Mouse (Mus musculus) gastrocnemius, postnatal 36 days (tissue): ENCODE data around the gene Zwint. TPM values are rescaled to one million over a fixed set of nuclear protein-coding genes. Genes with fewer than 3 reads are reported as not detected.
A peak's percentile ranks its signal among the peaks of the same experiment; 100 is the strongest.

Experiments
- DNase-seq, 2 experiments: peaks; one replicate each; pipeline ENCODE4 v3.0.0; 2022
- intact Hi-C: fragments of 180-260 bp; cut with DNase I; formaldehyde crosslinking; loops from one replicate; pipeline ENCODE4 v1.15.1; 2025
- long read RNA-seq, 2 experiments: library from polyadenylated mRNA; stranded (forward); transcript quantifications; one replicate each; pipeline ENCODE4 v2.0.0; 2021
- total RNA-seq, 2 experiments: library from RNA; stranded (reverse); gene quantifications; 2 replicates each; pipeline ENCODE4 v1.2.3; 2021

Gene Zwint
- total RNA-seq = 10 to 100 TPM; 27.2 to 29.7 TPM
- long read RNA-seq, experiment 1, transcript Zwint-201 (8 exons, 1,834 nt) = major isoform, 35 of 39 reads
- long read RNA-seq, experiment 1, partial matches to known transcripts = 1 of 39 reads
- long read RNA-seq, experiment 1, other reads (novel, unspliced or antisense) = 1 of 39 reads
- long read RNA-seq, experiment 2, transcript Zwint-201 (8 exons, 1,834 nt) = major isoform, 47 of 57 reads
- long read RNA-seq, experiment 2, partial matches to known transcripts = 4 of 57 reads
- long read RNA-seq, experiment 2, other reads (novel, unspliced or antisense) = 2 of 57 reads

- intact Hi-C loops = no loop called here
Observed at GRCm38 (mm10) chr10:72654270-72655016, at the start of gene Zwint. Zwint (plus strand) TSS chr10:72654845.

GRCm38 (mm10) chr10:72613125-72613915 is 41.3 kb upstream of the Zwint start:
- intact Hi-C loops = no loop called here

More at GRCm38 (mm10) chr10:72654270-72655016, at the start of gene Zwint:
- peak; percentile 91 to 92 for DNase-seq

GRCm38 (mm10) chr10:72616153-72616552 is 38.5 kb upstream of the Zwint start:
- no peak for DNase-seq
- intact Hi-C loops = no loop called here

More at GRCm38 (mm10) chr10:72613125-72613915, 41.3 kb upstream of the Zwint start:
- DNase-seq = no peak

GRCm38 (mm10) chr10:72620527-72620926 is 34.1 kb upstream of the Zwint start:
- no peak for DNase-seq
- intact Hi-C loops = no loop called here

- intact Hi-C loops = no loop called here
- DNase-seq = no peak
Observed at GRCm38 (mm10) chr10:72623561-72623960, 31.1 kb upstream of the Zwint start.

- intact Hi-C loops = no loop called here
- no peak for DNase-seq
Observed at GRCm38 (mm10) chr10:72634125-72634524, 20.5 kb upstream of the Zwint start.

- intact Hi-C loops = no loop called here
- DNase-seq = no peak
Observed at GRCm38 (mm10) chr10:72650867-72651266, 3.8 kb upstream of the Zwint start.

- intact Hi-C loops = no loop called here
- DNase-seq = no peak
Observed at GRCm38 (mm10) chr10:72653797-72654196, 848 bp upstream of the Zwint start.

- intact Hi-C loops = no loop called here
- DNase-seq = no peak
Observed at GRCm38 (mm10) chr10:72655017-72655509, 418 bp downstream of the Zwint start.

- DNase-seq = no peak
- intact Hi-C loops = no loop called here
Observed at GRCm38 (mm10) chr10:72659198-72659597, 4.6 kb downstream of the Zwint start.

GRCm38 (mm10) chr10:72660350-72660749 is 5.7 kb downstream of the Zwint start:
- no peak for DNase-seq
- intact Hi-C loops = no loop called here

- intact Hi-C loops = no loop called here
- no peak for DNase-seq
Observed at GRCm38 (mm10) chr10:72667856-72668255, 13.2 kb downstream of the Zwint start.

- intact Hi-C loops = no loop called here
- no peak for DNase-seq
Observed at GRCm38 (mm10) chr10:72669086-72669485, 14.4 kb downstream of the Zwint start.

GRCm38 (mm10) chr10:72675971-72676370 is 21.3 kb downstream of the Zwint start:
- intact Hi-C loops = no loop called here
- DNase-seq = no peak

- no peak for DNase-seq
- intact Hi-C loops = no loop called here
Observed at GRCm38 (mm10) chr10:72676550-72676949, 21.9 kb downstream of the Zwint start.

- intact Hi-C loops = no loop called here
- no peak for DNase-seq
Observed at GRCm38 (mm10) chr10:72679086-72679485, 24.4 kb downstream of the Zwint start.

GRCm38 (mm10) chr10:72701092-72701491 is 46.4 kb downstream of the Zwint start:
- DNase-seq = no peak
- intact Hi-C loops = no loop called here

- intact Hi-C loops = no loop called here
- DNase-seq = no peak
Observed at GRCm38 (mm10) chr10:72713754-72714153, 59.1 kb downstream of the Zwint start.
